Mouse (Mus musculus) c-Kit-positive CD71-positive TER-119-negative erythroid progenitor cells, embryonic 14.5 days (primary cell): Measurements from ENCODE around the gene Ocm.

Experiments used
- DNase-seq: peaks from one replicate; pipeline ENCODE4 v3.0.0-alpha.2; 2013; ENCODE audit warnings: low read depth

The Ocm gene

GRCm38 (mm10) chr5:143999409-143999808 lies 27.1 kb downstream of the Ocm start:
- no peak for DNase-seq

GRCm38 (mm10) chr5:143994632-143995365 lies 31.7 kb downstream of the Ocm start:
- DNase-seq: no peak

DNA sequence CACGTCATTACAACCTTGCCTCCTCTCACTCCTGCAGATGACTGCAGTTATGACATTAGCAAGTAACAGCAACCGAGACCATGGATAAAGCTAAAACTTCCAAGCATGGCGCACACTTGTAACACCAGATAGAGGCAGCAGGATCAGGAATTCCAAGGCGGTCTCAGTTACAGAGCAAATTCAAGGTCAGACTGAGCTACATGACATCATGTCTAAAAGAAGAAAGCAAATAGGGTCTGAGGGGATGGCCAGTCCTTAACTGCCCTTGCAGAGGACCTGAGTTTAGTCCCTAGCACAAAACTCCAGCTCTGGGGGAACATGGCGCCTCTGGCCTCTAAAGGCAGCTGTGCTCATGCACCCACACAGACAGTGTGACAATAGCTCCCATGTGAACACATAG lies 32.6 kb downstream of the Ocm start:
- no peak for DNase-seq

GRCm38 (mm10) chr5:143993260-143993659 lies 33.2 kb downstream of the Ocm start:
- no peak for DNase-seq

- no peak for DNase-seq
These were observed 33.8 kb downstream of the Ocm start for GRCm38 (mm10) chr5:143992661-143993060.

DNA sequence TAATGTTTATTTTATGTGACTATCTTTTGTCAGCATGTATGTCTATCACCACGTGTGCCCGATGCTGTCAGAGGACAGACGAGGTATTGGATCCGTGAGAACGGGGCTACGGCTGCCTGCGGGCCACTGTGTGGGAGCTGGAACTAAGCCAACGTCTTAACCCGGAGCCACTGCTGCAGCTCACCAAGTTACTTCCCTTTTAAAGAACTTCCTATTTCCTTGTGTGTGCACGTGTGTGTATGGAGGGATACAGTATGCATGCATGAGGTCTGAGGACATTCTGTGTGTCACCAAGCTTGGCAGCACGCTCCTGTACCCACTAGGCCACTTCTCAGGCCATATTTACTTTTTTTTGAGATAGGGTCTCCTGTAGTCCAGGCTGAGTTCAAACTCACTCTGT lies 36.4 kb downstream of the Ocm start:
- DNase-seq: no peak

DNA sequence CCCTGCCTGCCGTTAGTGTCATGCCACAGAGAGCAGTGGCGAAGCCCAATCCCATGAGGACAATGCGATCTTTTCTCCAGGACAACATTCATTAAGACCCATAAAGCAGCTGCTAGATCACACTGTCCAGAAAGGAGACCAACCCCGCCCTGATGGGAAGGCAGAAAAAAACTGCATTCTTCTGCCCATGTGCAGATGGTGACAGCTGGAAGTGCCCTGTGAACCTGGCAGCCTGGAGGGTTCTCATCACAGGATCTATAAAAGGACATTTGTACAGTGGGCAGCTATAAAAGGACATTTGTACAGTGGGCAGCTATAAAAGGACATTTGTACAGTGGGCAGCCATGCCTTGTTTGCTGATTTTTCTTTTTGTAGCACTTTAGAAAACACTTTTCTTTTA lies 37.4 kb downstream of the Ocm start:
- DNase-seq: no peak

GRCm38 (mm10) chr5:143987596-143987995 lies 38.9 kb downstream of the Ocm start:
- DNase-seq: no peak

- DNase-seq: no peak
These were observed 41.1 kb downstream of the Ocm start for GRCm38 (mm10) chr5:143985381-143985780.

- no peak for DNase-seq
These were observed 44.1 kb downstream of the Ocm start for GRCm38 (mm10) chr5:143982361-143982760.

GRCm38 (mm10) chr5:143980858-143981257 lies 45.6 kb downstream of the Ocm start:
- DNase-seq: no peak

- DNase-seq: peak; percentile 51
These were observed 49.6 kb downstream of the Ocm start for GRCm38 (mm10) chr5:143976726-143977431.

DNA sequence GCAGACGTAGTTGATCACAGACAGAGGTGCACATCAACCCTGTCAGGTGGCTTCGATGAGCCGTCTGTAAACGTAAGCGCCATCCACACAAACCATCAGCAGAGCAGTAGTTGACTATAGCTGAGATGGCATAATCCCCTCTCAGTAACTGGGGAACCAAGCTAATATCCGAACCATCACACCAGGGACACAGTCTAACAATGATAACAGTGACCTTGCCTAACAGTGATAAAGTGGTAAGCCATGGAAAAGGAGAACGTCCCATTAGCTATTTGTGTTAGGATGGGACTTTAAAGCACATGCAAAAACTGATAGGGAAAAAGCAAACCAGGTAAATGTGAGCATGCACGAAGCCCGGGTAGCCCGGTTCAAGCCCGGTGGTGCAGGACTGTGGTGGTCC lies 50.2 kb downstream of the Ocm start:
- DNase-seq: no peak

DNA sequence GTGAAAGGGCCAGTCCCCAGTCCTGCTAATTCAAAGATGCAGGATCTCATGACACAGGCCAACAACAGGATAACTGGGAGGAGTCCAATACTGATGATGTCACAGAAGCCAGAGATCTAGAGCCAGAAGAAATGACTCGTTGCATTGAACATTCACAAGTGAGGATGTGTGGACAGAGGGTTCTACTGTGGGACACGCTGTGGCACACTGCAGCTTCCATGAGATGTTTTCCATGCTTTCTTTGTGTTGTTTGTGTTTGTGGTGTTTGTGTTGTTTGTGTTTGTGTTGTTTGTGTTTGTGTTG lies 50.9 kb downstream of the Ocm start:
- DNase-seq: no peak

GRCm38 (mm10) chr5:143974931-143975630 lies 51.4 kb downstream of the Ocm start:
- DNase-seq: peak; percentile 56

GRCm38 (mm10) chr5:143972628-143973027 lies 53.8 kb downstream of the Ocm start:
- DNase-seq: no peak
